Mouse (Mus musculus): ENCODE data around the gene Sumf1.

GRCm38 (mm10) chr6:108057353-108057752, 128.0 kb downstream of the Sumf1 start:
- no peak for TF ChIP-seq CTCF (conservative IDR thresholded peaks at IDR 0.05 in 1 of 2, IDR thresholded peaks at IDR 0.05 in 1 of 2; ENCODE audit: low read depth in 2 of 2, low read length in 2 of 2)
- TF ChIP-seq MAX (IDR thresholded peaks at IDR 0.05; ENCODE audit: low read length) = no peak
- no peak for TF ChIP-seq NRF1 (IDR thresholded peaks at IDR 0.05; ENCODE audit: low read depth, low read length)
- no peak for TF ChIP-seq E2F4 (IDR thresholded peaks at IDR 0.05; ENCODE audit: insufficient replicate concordance, low read depth, low read length)
- TF ChIP-seq POLR2A (IDR thresholded peaks at IDR 0.05; ENCODE audit: low read depth, low read length) = no peak
- TF ChIP-seq USF2 (conservative IDR thresholded peaks at IDR 0.05; ENCODE audit: low read depth, low read length) = no peak
- TF ChIP-seq MAFK (IDR thresholded peaks at IDR 0.05; ENCODE audit: insufficient replicate concordance, low read length) = no peak
- TF ChIP-seq BHLHE40 (IDR thresholded peaks at IDR 0.05; ENCODE audit: low read depth, low read length) = no peak
- TF ChIP-seq KAT2A (IDR thresholded peaks at IDR 0.05; ENCODE audit: insufficient replicate concordance, low read length) = no peak
- no peak for TF ChIP-seq JUND (conservative IDR thresholded peaks at IDR 0.05; ENCODE audit: low read depth, low read length)
- no peak for TF ChIP-seq ZC3H11A (IDR thresholded peaks at IDR 0.05; ENCODE audit: low read depth, low read length)
- no peak for TF ChIP-seq TCF12 (IDR thresholded peaks at IDR 0.05; ENCODE audit: low read depth, low read length)
- no peak for TF ChIP-seq PAX5 (IDR thresholded peaks at IDR 0.05; ENCODE audit: low read length)
- TF ChIP-seq RCOR1 (conservative IDR thresholded peaks at IDR 0.05; ENCODE audit: low read depth, low read length) = no peak

All from CH12.LX (cell line).